ENCODE assay signal across 22 mouse cellular contexts in the genomic region with DNA sequence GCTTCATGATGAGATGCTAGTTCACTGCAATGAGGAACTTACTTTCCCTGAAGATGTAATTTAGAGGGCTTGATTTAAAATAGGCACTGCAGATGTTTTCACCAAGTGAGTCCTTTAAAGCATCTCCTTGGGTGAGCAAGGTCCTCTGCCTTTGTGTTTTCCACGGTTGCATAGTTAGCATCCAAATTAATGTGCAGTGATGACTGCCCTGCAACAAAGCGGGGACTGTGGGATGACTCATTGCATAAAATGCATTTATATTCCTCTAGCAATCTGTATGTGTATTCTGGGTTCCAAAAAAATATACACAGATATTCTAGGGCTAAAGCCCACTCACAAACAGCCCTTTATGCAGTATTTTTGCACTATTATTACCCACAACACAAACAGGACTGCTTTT.
"Had no signal": no experiment of that assay in that cellular context is flagged by ENCODE, and none has a peak within 500 bp of the region (broad histone marks: within the 10 kb centered on the region; RNA-seq: fewer than 3 reads in every experiment).

No protein-coding gene starts in this region.

- H3K4me2 ChIP-seq: limb, embryonic 13.5 days; liver, embryonic 12.5 days; liver, embryonic 15.5 days; lung, embryonic 15.5 days; midbrain, embryonic 13.5 days; neural tube, embryonic 13.5 days; stomach, embryonic 15.5 days had no signal

- H3K27me3 ChIP-seq: limb, embryonic 13.5 days; liver, embryonic 12.5 days; liver, embryonic 15.5 days; lung, embryonic 15.5 days; megakaryocyte, embryonic 14.5 days; midbrain, embryonic 13.5 days; neural tube, embryonic 13.5 days; stomach, embryonic 15.5 days had no signal

- H3K4me1 ChIP-seq: limb, embryonic 10.5 days; limb, embryonic 13.5 days; liver, embryonic 12.5 days; liver, embryonic 15.5 days; lung, embryonic 15.5 days; megakaryocyte, embryonic 14.5 days; midbrain, embryonic 10.5 days; neural tube, embryonic 13.5 days; stomach, embryonic 15.5 days had no signal

- ATAC-seq: liver, embryonic 12.5 days; midbrain, embryonic 13.5 days; midbrain, embryonic 16.5 days had no signal

- H3K9ac ChIP-seq: limb, embryonic 13.5 days; liver, embryonic 12.5 days; liver, embryonic 15.5 days; lung, embryonic 15.5 days; midbrain, embryonic 13.5 days; neural tube, embryonic 13.5 days; stomach, embryonic 15.5 days had no signal

- H3K36me3 ChIP-seq: limb, embryonic 10.5 days; limb, embryonic 13.5 days; liver, embryonic 12.5 days; liver, embryonic 15.5 days; lung, embryonic 15.5 days; midbrain, embryonic 10.5 days; midbrain, embryonic 13.5 days; neural tube, embryonic 13.5 days; stomach, embryonic 15.5 days had no signal

- H3K9me3 ChIP-seq: limb, embryonic 10.5 days; limb, embryonic 13.5 days; liver, embryonic 12.5 days; liver, embryonic 15.5 days; lung, embryonic 15.5 days; megakaryocyte, embryonic 14.5 days; midbrain, embryonic 10.5 days; midbrain, embryonic 13.5 days; neural tube, embryonic 13.5 days; stomach, embryonic 15.5 days had no signal

- DNase-seq: kidney, adult 2 months; kidney, postnatal 25 days; liver; lung, adult 18-20 months; lung, postnatal 10 days; lung, postnatal 36 days; right cerebral cortex, postnatal 25 days; spleen, adult 18-20 months; thymus, postnatal 25 days had no signal

- H3K4me3 ChIP-seq: limb, embryonic 10.5 days; limb, embryonic 13.5 days; liver, embryonic 12.5 days; liver, embryonic 15.5 days; lung, embryonic 15.5 days; megakaryocyte, embryonic 14.5 days; midbrain, embryonic 10.5 days; midbrain, embryonic 13.5 days; myocyte; neural tube, embryonic 13.5 days; stomach, embryonic 15.5 days had no signal

- H3K27ac ChIP-seq: kidney, postnatal 0 days; limb, embryonic 10.5 days; limb, embryonic 13.5 days; liver, embryonic 12.5 days; liver, embryonic 15.5 days; lung, embryonic 15.5 days; midbrain, embryonic 10.5 days; midbrain, embryonic 13.5 days; neural tube, embryonic 13.5 days; stomach, embryonic 15.5 days had no signal
